Mouse (Mus musculus): ENCODE measurements at regions not wholly inside any gene's neighbourhood (a gene's known extent, or its start where the extent isn't known, plus 50 kb on each side); places are given as distances from the start of the nearest gene placed in this dataset.

- TF ChIP-seq CTCF (IDR thresholded peaks at IDR 0.05; ENCODE audit: borderline replicate concordance, insufficient read depth, low read length) (no peak), POLR2A (IDR thresholded peaks at IDR 0.05; ENCODE audit: low read depth, low read length) (no peak)
Observed at GRCm38 (mm10) chr11:112959609-112960008, 177.6 kb downstream of the Sox9 start.

All from embryonic fibroblast, embryonic 13.5 days (primary cell).